Mouse (Mus musculus) CD4-positive, CD25-positive, alpha-beta regulatory T cell, adult 2 months (primary cell): ENCODE measurements around the gene Kras.

Experiments used
- DNase-seq: peaks from one replicate; pipeline ENCODE4 v3.0.0-alpha.2; 2012; ENCODE audit warnings: low read depth, low spot score

Gene Kras

DNA sequence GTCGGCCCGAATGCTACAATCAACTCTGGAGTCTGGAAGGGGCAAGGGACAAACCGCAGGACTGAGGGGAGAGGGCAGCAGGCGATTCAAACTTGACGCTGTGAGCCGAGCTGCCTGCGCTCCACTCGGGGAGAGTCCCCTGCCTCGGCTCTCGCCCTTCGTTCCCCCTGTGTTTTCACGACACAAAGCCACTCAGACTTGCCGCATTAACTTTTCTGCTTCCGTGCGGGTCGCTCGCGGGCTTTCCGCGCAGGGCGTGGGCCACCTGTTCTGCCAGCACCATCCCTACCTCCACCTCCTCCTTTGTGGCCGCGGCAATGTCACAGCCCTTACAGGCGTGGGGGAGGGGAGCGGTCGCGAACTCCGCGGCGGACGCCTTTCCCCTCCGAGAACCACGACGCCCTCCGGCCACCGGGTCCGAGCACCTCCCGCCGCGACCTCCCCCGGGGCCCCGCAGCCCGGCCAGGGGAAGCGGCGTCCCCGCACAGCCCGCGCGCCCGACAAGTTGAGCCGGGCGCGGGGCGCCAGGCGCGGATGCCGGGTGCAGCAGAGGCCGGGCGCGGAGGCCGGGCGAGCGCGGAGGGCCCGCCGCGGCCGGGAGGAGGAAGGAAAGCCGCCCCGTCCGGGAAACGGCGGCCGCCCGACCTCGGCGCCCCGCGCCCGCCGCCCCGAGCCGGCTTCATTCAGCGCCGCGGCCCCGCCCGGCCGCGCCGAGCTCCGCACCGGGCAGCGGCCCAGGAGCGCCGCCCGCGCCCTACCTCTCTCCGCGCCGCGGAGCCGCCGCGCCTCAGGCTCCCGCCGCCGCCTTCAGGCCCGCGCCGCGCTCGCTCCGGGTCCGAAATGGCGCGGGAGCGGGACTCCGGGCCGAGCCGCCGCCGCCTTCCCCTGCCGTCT, 501 bp downstream of the Kras start:
- DNase-seq: peak; percentile 86

DNA sequence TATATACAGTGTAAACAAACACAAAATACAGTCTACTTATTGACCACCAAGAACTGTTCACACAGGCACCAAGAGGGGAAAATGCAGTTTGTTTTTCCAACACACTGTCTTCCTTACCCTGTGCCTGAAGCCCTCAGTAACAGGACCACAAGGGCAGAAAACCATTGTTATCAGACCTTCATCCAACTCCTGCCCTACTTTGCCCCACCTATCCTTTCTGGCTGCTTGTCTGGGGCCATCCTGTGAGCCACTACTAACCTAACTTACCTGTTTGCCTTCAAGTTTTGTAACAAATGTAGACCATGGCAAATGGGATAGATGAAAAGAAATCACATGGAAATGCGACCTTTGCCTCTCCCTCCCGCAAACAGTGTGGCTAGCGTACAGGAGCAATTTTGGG, 2.2 kb downstream of the Kras start:
- no peak for DNase-seq

DNA sequence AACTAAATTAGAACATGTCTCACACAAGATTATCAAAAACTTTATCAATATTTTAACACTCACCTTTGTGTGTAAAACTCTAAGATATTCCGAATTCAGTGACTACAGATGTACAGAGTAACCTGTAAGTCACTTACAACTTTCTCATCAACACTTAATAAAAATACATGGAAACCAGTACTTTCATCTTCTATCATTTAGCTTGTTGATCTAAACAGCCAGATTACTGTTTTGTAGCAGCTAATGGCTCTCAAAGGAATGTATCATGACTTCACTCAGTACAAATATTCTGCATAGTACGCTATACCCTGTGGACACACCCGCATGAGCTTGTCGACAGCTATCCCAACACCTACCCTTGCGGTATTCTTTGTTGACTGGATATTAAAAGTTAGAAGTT, 3.2 kb downstream of the Kras start:
- no peak for DNase-seq

DNA sequence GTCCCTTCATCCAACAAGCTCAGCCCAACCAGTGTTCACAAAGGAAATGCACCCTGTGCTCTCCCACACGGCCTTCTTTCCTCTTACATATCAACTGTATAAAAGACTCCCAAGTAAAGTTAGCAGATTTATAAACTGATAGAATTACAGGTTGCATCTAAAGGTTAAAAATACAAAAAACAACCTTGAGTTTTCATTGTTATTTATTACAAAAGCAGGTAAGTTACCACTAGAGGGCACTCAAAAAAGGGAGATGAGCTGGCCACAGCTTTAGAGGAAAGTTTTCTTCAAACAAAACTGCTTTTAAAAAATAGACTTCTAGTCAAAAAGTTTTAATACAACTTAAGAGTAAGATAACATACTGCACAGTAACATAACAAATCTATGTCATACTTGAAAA, 7.5 kb downstream of the Kras start:
- DNase-seq: peak; percentile 72

DNA sequence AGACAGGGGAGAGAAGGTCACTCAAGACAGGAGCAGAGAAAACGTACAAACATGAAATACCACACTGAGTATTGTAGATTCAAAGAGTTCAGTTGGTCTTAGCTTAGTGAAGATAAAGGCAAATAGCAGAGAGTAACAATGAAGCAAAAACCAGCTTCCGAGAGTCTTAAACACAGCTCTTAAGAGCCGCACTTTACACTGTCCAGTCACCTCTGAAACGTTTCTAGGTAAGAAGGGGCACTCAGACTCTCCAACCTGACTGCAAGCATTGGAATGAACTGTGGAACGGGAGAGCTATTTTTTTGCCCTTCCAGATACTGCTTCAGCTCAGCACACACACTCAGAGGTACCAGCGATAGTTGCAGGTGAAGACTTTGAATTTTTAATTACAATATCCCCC, 9.8 kb downstream of the Kras start:
- no peak for DNase-seq

DNA sequence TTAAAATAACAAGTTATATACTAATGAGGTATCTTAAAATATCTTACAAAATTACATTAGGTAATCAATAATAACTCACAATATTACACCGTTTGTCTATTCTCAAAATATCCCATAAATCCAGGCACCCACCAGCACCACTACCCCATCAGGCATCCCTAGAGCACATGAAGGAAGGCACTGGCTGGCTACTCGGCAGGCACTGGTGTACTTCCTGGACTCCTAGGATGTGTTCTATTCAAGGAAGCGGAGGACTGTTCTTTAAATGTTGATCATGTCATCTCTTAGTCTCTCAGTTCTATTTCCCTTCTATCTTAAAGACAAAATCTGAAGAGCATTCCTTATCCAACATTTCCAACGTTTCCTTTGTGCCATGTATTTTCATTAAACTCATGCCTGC, 12.9 kb downstream of the Kras start:
- no peak for DNase-seq

DNA sequence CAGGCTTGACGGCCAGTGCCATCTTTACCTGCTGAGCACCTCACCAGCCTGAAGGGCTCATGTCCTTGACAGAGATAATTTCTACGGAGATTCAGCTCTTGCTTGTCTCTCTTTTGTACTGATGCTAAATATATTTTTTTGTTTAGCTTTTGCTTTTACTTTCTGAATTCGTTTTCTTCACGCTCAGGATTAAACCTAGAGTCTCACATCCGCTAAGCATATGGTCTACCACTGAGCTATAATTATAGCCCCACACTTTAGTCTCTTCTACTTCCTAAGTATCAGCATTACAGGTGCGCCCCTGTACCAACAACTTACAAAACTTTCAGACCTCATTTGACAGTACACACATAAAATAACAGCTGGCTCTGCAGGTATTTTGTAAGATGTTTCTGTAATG, 14.7 kb downstream of the Kras start:
- DNase-seq: peak; percentile 13

DNA sequence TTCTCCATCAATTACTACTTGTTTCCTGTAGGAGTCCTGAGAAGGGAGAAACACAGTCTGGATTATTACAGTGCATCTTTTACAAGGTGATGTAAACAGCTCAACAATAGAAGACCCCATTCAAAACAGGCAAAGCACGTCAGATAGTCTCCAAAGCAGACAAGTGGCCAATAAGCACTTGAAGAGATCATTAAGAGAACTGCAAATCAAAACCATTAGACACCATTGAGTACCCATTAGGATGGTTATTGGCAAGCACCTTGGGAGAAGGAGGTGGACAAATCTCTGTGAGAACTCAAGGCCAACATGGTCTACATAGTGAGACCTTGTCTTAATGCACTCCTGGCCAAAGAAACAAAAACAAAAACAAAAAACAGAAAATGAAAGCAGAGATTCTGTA, 15.6 kb downstream of the Kras start:
- DNase-seq: no peak

DNA sequence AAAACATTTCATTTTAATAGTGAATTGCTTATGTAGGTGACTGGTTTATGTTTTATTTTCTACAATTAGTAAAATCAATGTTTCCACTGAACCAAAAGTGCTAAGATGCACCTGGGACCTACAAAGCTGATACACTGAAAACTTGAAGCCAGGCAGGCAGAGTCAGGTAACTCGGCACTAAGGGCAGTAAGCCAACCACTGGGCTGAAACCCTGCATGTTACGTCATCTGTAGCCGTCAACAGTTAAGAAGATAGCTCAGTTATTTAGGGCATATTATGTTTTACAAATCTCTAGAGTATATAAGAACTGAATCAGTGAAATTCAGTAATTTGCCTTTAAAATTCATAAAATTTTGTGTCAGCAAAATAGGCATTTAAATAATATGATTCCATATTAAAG, 23.7 kb downstream of the Kras start:
- DNase-seq: no peak

DNA sequence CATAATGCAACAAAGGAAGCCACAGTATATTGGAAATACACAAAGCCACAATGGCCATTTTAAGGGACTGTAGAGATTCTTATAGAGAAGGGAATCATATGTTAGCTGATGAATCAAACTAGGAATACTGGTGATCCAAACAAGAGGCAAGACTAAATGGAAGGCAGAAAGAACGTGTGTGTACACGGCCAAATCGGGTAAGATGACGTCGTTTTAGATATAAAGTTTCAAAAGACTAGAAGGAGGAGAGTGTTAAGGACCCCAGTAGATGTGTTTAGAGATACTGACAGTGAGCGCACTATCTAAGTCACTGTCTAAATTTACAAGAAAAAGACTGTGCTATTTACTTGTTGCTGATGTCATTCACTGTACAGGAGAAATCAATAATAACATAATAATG, 25.8 kb downstream of the Kras start:
- no peak for DNase-seq

DNA sequence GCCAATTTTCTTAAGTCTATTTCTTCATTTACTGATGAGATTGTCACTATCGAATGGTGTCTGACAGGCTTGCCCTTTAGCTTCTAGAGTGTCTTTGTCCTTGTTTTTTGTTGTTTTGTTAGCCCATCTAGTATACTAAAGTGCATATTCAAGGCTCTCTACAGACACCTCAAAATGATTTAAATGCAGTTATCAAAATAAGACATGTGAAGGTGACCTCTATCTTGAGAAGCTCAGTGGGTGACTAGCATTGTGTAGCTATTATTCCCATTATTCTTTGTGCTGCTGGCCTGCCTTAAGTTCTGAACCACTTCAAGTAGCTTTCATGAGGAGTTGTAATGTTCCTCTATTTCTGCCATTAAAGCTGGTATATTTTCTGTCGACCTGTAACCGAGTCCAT, 34.2 kb downstream of the Kras start:
- no peak for DNase-seq

DNA sequence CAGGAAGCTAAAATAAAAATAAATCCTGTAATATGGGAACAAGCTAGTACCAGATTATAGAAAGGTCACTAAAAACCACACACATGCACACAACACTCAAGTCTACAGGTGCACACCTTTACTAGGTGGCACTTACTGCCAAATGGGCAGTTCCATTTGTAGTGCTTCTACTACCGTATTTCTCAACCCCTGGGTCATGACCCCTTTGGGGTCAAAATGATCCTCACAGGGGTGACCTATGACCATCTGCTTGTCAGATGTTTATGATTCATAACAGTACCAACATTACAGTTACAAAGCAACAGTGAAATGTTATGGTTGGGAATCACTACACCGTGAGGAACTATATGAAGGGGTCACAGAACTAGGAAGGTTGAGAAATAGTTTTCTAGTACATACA, 36.1 kb downstream of the Kras start:
- DNase-seq: no peak

DNA sequence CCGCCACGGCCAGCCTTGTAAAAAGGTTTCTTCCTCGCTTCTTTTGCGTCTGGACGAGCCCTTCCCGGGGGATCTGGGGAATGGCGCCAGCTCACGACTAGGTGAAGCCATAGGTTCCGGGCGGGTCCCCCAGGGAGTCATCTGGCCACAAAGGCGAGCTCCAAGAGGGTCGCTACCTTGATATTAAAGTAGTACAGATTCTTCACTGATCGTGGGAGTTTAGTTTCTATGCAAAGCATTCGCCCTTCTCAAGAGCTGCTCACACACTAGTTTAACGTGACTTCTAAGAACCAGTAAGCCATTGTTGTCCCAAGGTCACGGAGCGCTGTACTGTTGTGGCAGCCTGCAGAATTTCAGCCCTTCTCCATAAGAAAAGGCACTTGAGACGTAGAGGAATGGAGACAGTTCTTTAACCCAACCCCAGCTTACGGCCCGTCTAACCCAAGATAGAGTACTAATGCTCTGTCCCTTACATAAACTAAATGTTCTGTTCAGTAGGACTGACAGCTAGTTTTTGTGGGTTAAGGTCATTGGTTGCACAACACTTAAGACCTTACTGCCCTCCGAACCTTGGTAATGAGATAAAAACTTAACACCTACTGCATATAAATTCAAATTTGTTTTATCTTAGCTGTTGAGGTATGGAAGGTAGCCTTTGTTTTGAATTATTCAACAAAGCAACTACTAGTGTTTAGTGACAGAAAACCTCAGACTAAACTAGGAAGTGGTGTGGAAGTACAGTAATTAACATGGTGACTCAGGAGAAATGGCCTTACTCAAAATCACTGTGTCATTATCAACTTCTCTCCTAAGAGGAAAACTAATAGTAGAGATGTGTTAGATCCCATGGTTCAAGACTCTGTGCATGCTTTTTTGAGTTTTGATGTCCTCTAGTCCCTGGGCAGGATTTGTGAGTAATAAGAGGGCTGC, 38.4 kb downstream of the Kras start:
- peak; percentile 56 for DNase-seq

DNA sequence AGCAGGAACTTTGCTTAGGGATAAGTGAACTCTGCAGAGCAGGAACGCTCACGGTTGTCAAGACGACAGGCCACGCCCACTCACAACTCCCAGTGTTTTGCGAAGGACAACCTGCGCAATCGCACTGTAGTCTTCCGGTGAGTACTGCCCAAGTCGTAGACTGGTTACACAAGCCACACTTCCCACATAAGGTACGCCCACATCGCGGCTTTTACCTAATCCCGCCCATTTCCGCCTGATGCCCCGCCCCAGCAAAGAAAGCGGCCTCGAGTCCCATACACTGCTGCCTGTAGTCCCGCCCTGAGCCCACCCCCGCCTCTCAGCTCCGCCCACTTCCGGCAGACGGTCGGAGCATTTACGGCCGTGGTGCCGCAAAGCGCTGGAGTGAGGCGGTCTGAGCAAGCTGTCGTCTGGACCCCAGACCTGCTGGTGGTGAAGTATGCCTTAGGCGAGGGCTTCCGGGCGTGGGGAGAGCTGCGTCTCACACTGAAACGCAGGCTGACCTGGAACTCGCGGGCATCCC, 39.2 kb downstream of the Kras start, which contains the start of the genes Casc1 and Etfrf1:
TSS of gene Casc1 (minus strand) at position 190 of the 523 bp plus-strand sequence.
TSS of gene Etfrf1 (plus strand) at position 319 of the 523 bp plus-strand sequence.
- DNase-seq: peak; percentile 99

DNA sequence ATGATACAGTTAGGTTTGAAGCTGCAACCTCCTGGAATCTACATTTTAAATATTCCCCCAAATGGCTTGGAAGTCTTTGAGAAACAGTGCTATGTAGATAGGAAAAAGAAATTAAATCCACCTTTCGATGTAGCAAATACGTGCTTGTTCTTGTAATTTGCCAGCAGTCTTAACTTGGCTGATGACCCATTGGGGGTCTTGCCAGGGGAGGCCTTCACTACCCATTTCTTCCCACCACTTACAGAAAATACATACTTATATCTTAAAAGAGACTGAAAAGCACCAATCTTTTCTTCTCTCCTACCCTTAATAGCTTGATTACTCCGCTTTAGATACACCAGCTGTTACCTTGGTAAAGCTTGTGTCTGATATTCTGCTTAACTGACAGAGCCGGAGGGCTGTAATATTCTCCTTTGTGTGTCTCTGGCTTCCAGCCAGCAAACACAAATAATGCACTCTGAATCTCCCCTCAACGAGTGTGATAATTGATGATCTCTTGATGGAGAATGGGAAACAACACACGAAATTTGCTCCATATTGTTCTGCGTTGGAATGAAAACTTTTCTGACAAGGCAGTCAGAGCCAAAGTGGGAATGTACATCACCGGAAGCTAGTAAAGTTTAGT, 39.9 kb downstream of the Kras start:
- no peak for DNase-seq

DNA sequence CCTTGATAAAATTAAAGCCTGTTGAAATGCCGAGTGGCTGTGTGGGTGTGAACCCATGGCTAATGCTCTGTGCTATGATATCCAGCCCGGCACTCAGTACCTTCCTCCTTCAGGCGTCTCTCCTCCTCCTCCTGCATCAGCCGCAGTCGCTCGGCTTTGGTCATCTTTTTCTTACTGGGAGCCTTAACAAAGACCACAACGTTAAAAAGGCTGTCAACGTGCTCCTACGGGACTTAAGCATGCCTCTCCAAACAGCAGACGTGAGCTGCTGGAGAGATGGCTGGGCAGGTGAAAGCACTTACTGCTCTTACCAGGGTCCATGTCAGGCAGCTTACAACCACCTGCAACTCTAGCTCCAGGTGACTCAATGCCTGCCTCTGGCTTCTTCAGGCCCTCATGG, 44.9 kb downstream of the Kras start:
- DNase-seq: no peak

DNA sequence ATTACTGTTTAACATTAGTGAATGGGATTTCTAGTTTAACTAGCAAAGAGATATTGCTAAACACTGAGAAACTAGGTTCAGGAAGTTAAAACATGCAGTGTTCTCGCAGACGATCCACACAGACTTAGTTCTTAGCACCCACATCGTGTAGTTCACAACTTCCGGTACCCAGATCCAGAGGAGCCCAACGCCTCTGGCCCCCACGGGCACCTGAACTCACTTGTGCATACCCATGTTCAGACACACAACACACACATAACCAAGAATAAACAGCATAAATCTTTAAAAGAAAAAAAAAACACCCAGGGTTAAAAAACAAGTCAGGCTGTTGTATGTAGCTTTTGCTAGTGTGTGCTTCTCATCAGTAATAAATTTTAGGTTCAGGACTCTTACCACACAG, 45.6 kb downstream of the Kras start:
- no peak for DNase-seq

DNA sequence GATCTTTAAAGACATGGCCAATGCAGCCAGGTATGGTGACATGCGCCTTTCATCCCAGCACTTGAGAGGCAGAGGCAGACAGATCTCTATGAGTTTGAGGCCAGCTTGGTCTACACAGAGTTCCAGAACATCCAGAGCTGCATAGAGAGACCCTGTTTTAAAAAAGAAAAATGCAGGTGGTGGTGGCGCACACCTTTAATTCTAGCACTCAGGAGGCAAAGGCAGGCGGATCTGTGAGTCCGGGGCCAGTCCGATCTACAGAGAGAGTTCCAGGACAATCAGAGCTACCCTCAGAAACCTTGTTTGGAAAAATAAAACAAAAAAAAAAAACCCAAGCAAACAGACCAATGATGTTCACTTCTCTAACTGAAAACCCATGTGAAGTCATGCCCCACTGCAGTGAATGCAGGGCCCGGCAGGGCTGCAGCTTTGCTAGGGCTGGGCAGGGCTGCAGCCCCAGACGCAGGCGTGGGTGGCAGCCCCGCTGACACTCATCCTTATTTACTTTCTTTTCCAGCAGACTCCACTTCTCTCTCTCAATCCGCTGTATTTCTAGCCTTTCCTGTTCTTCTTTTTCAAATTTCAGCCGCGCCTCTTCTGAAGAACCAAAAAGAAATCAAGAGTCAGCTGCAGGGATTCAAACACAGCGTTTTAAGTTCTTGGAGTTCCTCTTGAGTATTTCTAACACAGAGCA, 47.5 kb downstream of the Kras start:
- DNase-seq: no peak

DNA sequence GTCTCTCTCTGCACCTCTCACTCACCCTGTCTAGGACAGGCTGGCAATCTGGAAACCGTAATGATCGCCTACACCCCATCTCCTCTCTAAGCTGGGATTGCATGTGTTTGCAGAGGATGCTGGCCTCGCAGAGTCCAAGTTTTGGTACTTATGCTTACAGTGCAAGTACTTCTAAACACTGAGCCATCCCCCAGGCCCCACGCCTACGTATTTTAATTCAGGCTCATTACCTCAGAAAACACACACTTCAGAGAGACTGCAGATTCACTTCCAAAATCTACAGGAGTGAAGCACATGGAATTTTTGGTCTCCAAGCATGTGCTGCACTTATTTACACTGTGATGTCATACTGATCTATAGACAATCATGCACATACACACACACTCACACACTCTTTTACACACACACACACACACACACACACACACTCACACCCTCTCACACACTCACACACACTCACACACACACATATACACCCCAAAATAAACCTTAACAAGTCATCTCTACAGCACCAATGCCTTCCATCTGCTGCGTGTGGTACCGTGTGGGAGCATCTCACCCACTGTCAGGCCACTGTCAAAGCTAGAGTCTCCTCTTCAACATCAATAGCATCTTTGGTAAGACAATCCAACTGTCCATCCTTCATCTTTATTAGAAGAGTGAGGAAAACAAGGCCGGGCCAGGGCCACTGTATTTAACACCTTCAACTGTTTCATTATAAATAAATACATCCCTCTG, 51.9 kb downstream of the Kras start:
- no peak for DNase-seq

DNA sequence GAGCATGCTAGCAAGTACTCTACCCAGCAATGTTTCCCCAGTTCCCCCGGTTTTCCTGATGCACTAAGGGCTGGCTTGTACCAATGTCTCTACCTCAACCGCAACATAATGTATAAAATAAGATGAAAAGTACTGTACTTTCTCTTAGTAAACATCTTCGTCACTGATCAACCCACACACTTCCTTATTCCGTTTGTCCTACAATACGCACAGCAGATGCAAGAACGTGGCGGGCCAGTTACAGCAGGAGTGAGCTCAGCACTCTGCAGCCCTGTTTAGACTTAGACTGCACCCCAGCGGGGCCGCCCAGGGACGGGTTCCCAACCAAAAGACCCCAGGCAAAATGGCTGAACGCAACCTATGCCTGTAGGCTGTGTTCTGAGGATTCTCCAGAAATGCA, 56.6 kb downstream of the Kras start:
- peak; percentile 85 for DNase-seq

DNA sequence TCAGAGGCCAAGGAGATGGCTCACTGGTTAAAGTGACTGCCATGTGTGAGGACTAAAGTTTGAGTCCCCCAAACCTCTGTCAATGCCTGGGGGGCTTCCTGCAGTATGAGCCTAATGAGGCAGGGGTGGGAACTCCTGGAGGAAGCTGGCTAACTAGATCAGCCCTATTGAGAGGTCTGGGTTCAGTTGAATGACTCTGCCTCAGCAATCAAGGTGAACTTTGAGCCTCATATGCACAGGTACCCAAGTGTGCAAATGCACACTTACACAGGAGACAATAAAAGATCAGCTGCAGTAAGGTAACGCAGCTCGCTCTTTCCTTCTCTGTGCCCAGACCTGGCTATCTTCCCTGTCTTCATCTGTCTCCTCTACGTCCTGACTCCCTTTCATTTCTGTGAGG, 57.0 kb downstream of the Kras start:
- DNase-seq: no peak
